Mouse (Mus musculus) gastrocnemius, postnatal 4 days (tissue): ENCODE results near the gene Adss. TPM values are rescaled to one million over a fixed set of nuclear protein-coding genes. Genes with fewer than 3 reads are reported as not detected.
"Not testable (repeated sequence)": the region's sequence is repeated elsewhere in the genome, so short reads cannot be mapped to it uniquely, and the experiment has no call there.

Experiments used
- DNase-seq, 2 experiments: peaks; one replicate each; pipeline ENCODE4 v3.0.0; 2021 to 2022; ENCODE audit warnings: low spot score in 2 of 2, mixed read lengths in 2 of 2
- long read RNA-seq, 2 experiments: library from polyadenylated mRNA; stranded (forward); transcript quantifications; one replicate each; pipeline ENCODE4 v2.0.0; 2021
- total RNA-seq, 2 experiments: library from RNA; stranded (reverse); gene quantifications; 2 replicates each; pipeline ENCODE4 v1.2.3; 2021

Gene Adss
- total RNA-seq, result 10 to 100 TPM; 26.2 to 27.6 TPM
- long read RNA-seq, experiment 1, transcript Adss-201 (13 exons, 2,771 nt), result major isoform, 29 of 36 reads
- long read RNA-seq, experiment 1, partial matches to known transcripts, result 1 of 36 reads
- long read RNA-seq, experiment 1, other reads (novel, unspliced or antisense), result 6 of 36 reads
- long read RNA-seq, experiment 2, transcript Adss-201 (13 exons, 2,771 nt), result major isoform, 36 of 48 reads
- long read RNA-seq, experiment 2, partial matches to known transcripts, result 2 of 48 reads
- long read RNA-seq, experiment 2, other reads (novel, unspliced or antisense), result 10 of 48 reads

DNA sequence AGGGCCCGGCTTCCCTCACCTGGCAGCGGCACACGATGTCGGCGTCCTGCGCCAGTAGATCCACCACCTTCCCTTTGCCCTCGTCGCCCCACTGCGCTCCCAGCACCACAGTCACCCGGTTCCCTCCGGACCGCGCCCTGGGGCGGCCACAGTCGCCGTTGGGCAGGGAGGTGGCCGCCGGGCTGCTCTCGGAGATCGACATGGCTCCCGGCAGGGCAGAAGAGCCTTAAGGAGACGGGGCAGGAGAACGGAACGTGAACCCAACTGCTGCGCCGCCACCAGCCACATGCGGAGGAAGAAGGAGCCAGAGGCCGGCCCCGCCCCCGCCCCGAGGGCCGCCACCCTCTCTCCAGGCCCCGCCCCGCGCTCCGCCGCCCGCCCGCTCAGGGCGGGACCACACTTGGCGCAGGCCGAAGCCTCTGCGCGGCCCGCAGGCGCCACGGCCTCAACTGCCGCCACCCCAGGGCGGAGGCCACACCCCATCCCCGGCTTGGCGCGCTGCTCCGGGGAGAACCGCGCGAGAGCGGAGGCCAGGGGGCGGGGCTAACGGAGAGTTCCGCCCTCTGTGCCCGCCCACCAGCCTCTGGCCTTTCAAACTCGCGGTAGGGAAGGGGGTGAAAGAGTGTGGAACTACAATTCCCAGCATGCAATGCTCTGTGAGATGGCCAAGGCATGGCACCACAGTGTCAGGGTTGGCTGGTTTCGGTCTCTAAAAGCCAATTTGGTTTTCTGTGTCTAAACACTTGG, at the start of gene Adss:
Gene Adss, minus strand, starts transcription at position 319 of the 747 bp plus-strand sequence.
- DNase-seq, result peak; percentile 99

- not testable (repeated sequence) for DNase-seq
These were observed 49.5 kb upstream of the Adss start for GRCm38 (mm10) chr1:177845812-177846211.

- not testable (repeated sequence) for DNase-seq
These were observed 31.5 kb upstream of the Adss start for GRCm38 (mm10) chr1:177827776-177828175.

- DNase-seq, result not testable (repeated sequence)
These were observed 10.5 kb upstream of the Adss start for GRCm38 (mm10) chr1:177806772-177807171.

- no peak for DNase-seq
These were observed 7.2 kb upstream of the Adss start for GRCm38 (mm10) chr1:177803511-177803910.

GRCm38 (mm10) chr1:177797151-177797755, 942 bp upstream of the Adss start:
- no peak for DNase-seq

DNA sequence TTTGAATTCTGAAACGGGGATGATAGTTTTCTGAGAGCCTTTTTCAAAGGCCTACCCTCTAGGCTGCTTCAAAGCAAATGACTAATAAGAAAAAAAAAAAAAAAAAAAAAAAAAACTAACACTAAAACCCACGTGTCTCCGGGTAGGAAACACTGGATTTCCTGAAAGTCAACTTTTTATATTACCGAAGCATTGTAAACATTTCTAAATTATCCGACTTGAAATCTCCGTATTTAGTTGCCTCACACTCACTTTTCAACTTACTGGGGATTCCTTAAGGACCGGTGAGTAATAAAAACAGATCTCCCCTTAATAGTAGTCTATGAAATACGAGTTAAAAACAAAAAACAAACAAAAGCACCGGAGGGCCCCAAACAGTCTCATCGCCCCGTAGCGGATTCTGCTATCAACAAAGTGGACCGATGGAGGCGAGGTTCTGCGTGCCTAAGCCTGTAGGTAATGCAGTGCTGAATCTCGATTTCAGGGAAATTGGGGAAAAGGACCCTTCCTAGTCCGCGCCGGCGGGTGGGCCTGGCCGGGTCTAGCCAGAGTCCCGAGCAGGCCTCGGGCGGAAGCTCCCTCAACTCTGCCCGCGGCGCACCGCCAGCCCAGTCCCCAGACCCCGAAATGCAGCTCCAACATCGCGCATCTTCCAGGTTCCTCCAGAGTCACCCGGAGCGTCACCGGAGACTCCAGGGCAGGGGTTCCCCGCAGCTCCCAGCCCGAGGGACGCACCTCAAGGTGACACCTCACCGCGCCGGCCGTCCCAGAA, 704 bp downstream of the Adss start:
- peak; percentile 25 to 63 for DNase-seq

GRCm38 (mm10) chr1:177794866-177795265, 1.4 kb downstream of the Adss start:
- no peak for DNase-seq

DNA sequence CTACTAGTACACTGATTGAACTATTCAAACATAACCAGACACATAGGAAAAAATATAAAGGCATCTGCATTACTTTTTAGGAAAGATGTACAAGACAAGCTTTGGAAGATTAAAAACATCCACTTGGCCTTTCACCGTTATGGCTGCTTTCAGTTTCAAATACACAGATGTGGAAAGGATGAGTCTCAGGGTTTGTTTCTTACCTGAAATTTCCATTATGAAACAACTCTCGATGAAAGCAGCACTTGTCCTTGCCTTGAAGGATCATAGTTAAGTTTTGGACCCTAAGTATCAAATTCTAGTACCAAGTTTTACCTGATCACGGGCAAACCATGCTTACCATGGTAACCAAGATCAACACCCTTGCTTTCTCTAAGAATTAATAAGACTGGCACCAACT, 3.5 kb downstream of the Adss start:
- DNase-seq, result no peak

- DNase-seq, result no peak
These were observed 18.9 kb downstream of the Adss start for GRCm38 (mm10) chr1:177777397-177777796.

DNA sequence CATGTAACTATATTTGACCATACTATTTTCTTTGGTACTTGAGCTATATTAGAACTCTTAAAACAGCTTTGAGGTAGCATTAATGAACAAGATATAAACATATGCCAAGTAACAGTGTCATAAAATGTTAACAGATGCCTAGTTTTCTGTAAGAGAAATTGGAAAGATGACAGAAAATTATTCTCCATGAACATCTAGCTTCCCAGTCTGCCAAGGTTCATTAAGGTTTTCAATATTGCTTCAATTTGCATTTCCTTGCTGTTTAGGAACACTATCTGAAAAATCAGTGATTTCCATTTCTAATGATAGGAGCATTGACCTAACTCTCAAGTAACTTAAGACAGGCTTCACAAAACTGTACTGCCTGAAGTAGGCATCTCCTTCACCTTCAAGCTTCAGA, 27.4 kb downstream of the Adss start:
- DNase-seq, result no peak

- DNase-seq, result no peak
These were observed 39.1 kb downstream of the Adss start for GRCm38 (mm10) chr1:177757249-177757648.

- DNase-seq, result no peak
These were observed 42.8 kb downstream of the Adss start for GRCm38 (mm10) chr1:177753496-177753895.

- DNase-seq, result no peak
These were observed 48.3 kb downstream of the Adss start for GRCm38 (mm10) chr1:177747869-177748540.

- no peak for DNase-seq
These were observed 51.6 kb downstream of the Adss start for GRCm38 (mm10) chr1:177744521-177745325.

DNA sequence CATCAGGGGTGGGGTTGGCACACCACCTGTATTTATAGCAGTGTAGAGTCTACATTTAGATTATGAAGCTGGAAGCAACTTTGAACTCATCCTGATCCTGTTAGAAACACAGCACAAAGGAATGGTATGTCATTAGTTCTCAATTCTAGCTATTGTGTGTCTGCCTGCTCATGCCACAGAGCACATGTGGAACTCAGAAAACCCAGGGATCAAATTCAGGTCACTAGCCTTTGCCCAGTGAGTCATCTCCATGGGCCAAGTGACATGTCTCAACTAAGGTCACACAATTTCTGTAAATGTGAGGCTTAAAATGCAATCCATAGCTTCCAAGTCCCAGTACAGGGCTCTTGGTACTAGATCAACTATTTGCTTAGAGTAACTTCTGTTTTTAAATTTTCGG, 54.2 kb downstream of the Adss start:
- DNase-seq, result no peak

- DNase-seq, result no peak
These were observed 55.6 kb downstream of the Adss start for GRCm38 (mm10) chr1:177740707-177741106.

DNA sequence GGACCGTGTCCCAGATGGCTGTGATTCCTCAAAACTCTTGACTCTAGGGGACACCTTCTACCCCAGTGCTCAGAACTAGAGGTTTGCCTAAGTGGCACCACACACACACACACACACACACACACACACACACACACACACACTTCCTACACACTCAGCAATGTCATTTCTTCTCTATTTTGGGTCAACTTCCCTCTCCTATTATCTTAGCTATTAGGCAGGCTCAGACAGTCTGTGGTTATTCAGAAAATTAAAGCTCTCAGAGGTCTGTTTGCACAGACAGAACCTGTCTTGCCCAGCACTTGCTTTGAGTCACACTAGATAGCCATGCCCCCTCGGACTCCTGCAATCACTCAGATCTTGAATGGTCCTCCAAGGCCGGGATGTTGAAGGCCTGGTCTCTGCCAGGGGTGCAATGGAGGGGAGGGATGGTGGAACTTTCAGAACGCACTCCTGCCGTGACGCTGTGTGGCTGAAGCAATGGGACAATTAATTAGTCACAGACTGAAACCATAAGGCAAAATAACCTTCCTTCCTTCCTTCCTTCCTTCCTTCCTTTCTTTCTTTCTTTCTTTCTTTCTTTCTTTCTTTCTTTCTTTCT, 58.7 kb downstream of the Adss start:
- no peak for DNase-seq

- no peak for DNase-seq
These were observed 64.3 kb downstream of the Adss start for GRCm38 (mm10) chr1:177731973-177732372.
